Mouse (Mus musculus) E14TG2a.4 (cell line): ENCODE measurements around the gene Mfng.

Experiments
- CTCF ChIP-seq: conservative IDR thresholded peaks from 2 replicates; pipeline ENCODE4 v1.5.1; 2014; ENCODE audit warnings: low read length
- NANOG ChIP-seq: IDR thresholded peaks from 2 replicates; pipeline ENCODE4 v1.6.1; 2014; ENCODE audit warnings: borderline replicate concordance, low read length, mixed read lengths

DNA sequence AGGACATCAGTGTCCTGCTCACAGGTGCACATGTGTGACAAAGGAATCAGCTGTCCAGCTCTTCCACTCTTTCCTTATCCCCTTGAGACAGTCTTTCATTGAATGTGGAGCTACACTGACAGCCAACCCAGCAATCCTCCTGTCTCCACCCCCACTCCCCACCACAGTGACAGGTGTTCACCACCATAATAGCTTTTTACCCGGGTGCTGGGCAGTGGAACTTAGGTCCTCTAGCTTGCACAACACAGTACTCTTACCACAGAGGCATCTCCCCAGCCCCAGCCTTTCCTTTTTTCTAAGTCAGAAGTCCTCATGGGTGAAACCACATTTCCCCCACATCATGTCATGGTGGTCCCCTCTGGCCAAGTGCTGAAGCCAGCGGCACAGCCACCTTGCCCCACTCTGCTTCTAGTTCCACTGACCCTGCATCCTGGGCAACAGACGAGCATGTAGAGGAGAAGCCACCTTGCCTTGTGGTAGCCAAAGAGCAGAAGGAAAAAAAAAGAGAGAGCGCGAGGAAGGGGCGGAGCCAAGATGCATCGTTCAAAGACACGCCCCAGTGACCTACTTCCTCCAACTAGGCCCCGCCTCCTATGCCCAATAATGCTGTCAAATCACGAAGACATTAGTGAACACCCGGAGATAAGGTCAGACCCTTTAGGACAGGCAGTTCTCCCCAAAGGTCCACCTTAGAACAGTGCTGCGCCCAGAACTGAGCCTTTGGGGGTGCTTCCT lies 42.8 kb downstream of the Mfng start:
- no peak for TF ChIP-seq CTCF
- TF ChIP-seq NANOG: no peak
